Mouse (Mus musculus) intestine, embryonic 14.5 days (tissue): Measurements from ENCODE around the gene Gm3604. TPM values are rescaled to one million over a fixed set of nuclear protein-coding genes. Genes with fewer than 3 reads are reported as not detected.
A peak's percentile ranks its signal among the peaks of the same experiment; 100 is the strongest.
"Not testable (repeated sequence)": the region's sequence is repeated elsewhere in the genome, so short reads cannot be mapped to it uniquely, and the experiment has no call there.

Source experiments
- ATAC-seq: fragments of 200-750 bp; cut with Nextera tagmentation; replicated peaks from 2 replicates; pipeline ENCODE4 v1.8.0; 2017; ENCODE audit warnings: low read depth, moderate number of reproducible peaks, moderate TSS enrichment, moderate library complexity; ENCODE audit not compliant: low FRiP score, low TSS enrichment
- DNase-seq: peaks from one replicate; pipeline ENCODE4 v3.0.0-alpha.2; 2018; ENCODE audit warnings: low spot score
- H3K27ac ChIP-seq: fragments of 300-500 bp; sonication (generic); 2 replicates; pipeline ENCODE4 v1.5.1; 2014; ENCODE audit warnings: low read depth, mild to moderate bottlenecking, control low read depth
- H3K27me3 ChIP-seq: fragments of 300-500 bp; sonication (generic); replicated peaks from 2 replicates; pipeline ENCODE4 v1.6.1; 2014; ENCODE audit warnings: low read length, control low read depth; ENCODE audit not compliant: control insufficient read depth, insufficient read depth
- H3K36me3 ChIP-seq: fragments of 300-500 bp; sonication (generic); 2 replicates; pipeline ENCODE4 v1.6.1; 2014; ENCODE audit warnings: low read length, control low read depth; ENCODE audit not compliant: control insufficient read depth, insufficient read depth
- H3K4me1 ChIP-seq: fragments of 300-500 bp; sonication (generic); replicated peaks from 2 replicates; pipeline ENCODE4 v1.6.1; 2014; ENCODE audit warnings: low read length, control low read depth, mixed read lengths; ENCODE audit not compliant: control insufficient read depth, insufficient read depth
- H3K4me2 ChIP-seq: fragments of 300-500 bp; sonication (generic); 2 replicates; pipeline ENCODE4 v1.6.1; 2014; ENCODE audit warnings: low read length
- H3K4me3 ChIP-seq: fragments of 300-500 bp; sonication (generic); 2 replicates; pipeline ENCODE4 v1.5.1; 2014; ENCODE audit warnings: low read depth, low read length, control low read depth, mixed read lengths
- H3K9ac ChIP-seq: fragments of 300-500 bp; sonication (generic); 2 replicates; pipeline ENCODE4 v1.6.1; 2014; ENCODE audit warnings: mild to moderate bottlenecking, low read length
- H3K9me3 ChIP-seq: fragments of 300-500 bp; sonication (generic); 2 replicates; pipeline ENCODE4 v1.6.1; 2016; ENCODE audit warnings: low read length, control low read depth; ENCODE audit not compliant: control insufficient read depth
- WGBS: fragments of 180-500 bp; shearing (Covaris S2); extraction: QIAGEN DNeasy Blood & Tissue Kit; methylation state at CpG from one replicate; pipeline ENCODE4 v1.1.7; 2014; 5-methylcytosine and 5-hydroxymethylcytosine counted together
- microRNA-seq: library from miRNA; unstranded; fragments of <30 nt; microRNA quantifications from one replicate; pipeline ENCODE4, GENCODE M21; 2016
- polyA plus RNA-seq: library from polyadenylated mRNA; unstranded; fragments of >200 nt; fragmentation: Nextera tagmentation; extraction: Ambion mirVana; gene quantifications from 2 replicates; pipeline ENCODE4 v1.2.1, GENCODE M21; 2014

The Gm3604 gene
- polyA plus RNA-seq = 5.0 and 7.6 TPM in 2 replicates

GRCm38 (mm10) chr13:62382952-62383351 is at the start of gene Gm3604:
TSS of gene Gm3604 (minus strand) at chr13:62383177.
- Histone ChIP-seq H3K9ac (peak within 1 kb of the TSS; percentile 49), H3K4me3 (peak within 1 kb of the TSS; percentile 44), H3K4me2 (peak within 1 kb of the TSS; percentile 44)
- H3K27me3 ChIP-seq, ATAC-seq, H3K36me3 ChIP-seq, H3K9me3 ChIP-seq, H3K4me1 ChIP-seq, H3K27ac ChIP-seq: not testable (repeated sequence)
- 8% methylated on average over 13 of the region's 13 CpGs for WGBS
- DNase-seq = peak; percentile 71

- not testable (repeated sequence) for H3K9me3 ChIP-seq, H3K9ac ChIP-seq, H3K27me3 ChIP-seq, H3K27ac ChIP-seq, H3K4me3 ChIP-seq, H3K4me2 ChIP-seq, H3K4me1 ChIP-seq, ATAC-seq, H3K36me3 ChIP-seq, DNase-seq
- 65% methylated on average over 3 of the region's 3 CpGs for WGBS
Observed at GRCm38 (mm10) chr13:62399206-62399605, 16.2 kb upstream of the Gm3604 start.

GRCm38 (mm10) chr13:62390076-62390620 is 7.2 kb upstream of the Gm3604 start:
- 89% methylated on average over 8 of the region's 8 CpGs for WGBS

GRCm38 (mm10) chr13:62331786-62332185 is 51.2 kb downstream of the Gm3604 start:
- Histone ChIP-seq H3K36me3 (no peaks in the 10 kb centered on the region), H3K4me2 (no peak overlapping the region), H3K9me3 (no peaks in the 10 kb centered on the region), H3K4me1 (no peaks in the 10 kb centered on the region), H3K9ac (no peak overlapping the region), H3K4me3 (no peak overlapping the region), H3K27me3 (no peaks in the 10 kb centered on the region), H3K27ac (no peak overlapping the region)
- no peak for ATAC-seq
- no peak for DNase-seq

More at GRCm38 (mm10) chr13:62390076-62390620, 7.2 kb upstream of the Gm3604 start:
- DNase-seq, H3K9me3 ChIP-seq, H3K9ac ChIP-seq, ATAC-seq, H3K4me3 ChIP-seq, H3K4me1 ChIP-seq, H3K4me2 ChIP-seq, H3K27me3 ChIP-seq, H3K36me3 ChIP-seq, H3K27ac ChIP-seq: not testable (repeated sequence)

GRCm38 (mm10) chr13:62331381-62331780 is 51.6 kb downstream of the Gm3604 start:
- H3K9me3 ChIP-seq = no peaks in the 10 kb centered on the region
- H3K9ac ChIP-seq = no peak overlapping the region
- H3K27me3 ChIP-seq = no peaks in the 10 kb centered on the region
- no peaks in the 10 kb centered on the region for H3K36me3 ChIP-seq
- H3K4me1 ChIP-seq = no peaks in the 10 kb centered on the region
- no peak overlapping the region for H3K4me3 ChIP-seq
- ATAC-seq (no peak), DNase-seq (no peak)
- H3K4me2 ChIP-seq = no peak overlapping the region
- WGBS = 86% methylated on average over 2 of the region's 2 CpGs
- H3K27ac ChIP-seq = no peak overlapping the region

Small RNA genes lying within 50 kb of the gene (microRNA-seq; reads per million reads assigned to microRNA genes)
- not detected for gene Gm25933

Other genes with a start within 250 kb of the Gm3604 start
- gene Gm49359, start 83.7 kb upstream of the Gm3604 start, polyA plus RNA-seq = 10.3 and 12.6 TPM in 2 replicates
- not detected in 2 replicates for gene Zfp935, start 175.3 kb upstream of the Gm3604 start, polyA plus RNA-seq
- gene Zfp934, start 188.0 kb upstream of the Gm3604 start, polyA plus RNA-seq = 19.2 and 19.6 TPM in 2 replicates
- 12.1 and 15.3 TPM in 2 replicates for gene 6720489N17Rik, start 241.0 kb upstream of the Gm3604 start, polyA plus RNA-seq